Mouse (Mus musculus) brain, embryonic 14.5 days (tissue): Measurements from ENCODE around the gene Msl1.

Experiments
- CTCF ChIP-seq: fragments of 200-500 bp; IDR thresholded peaks from 2 replicates; pipeline ENCODE4 v1.5.1; 2012; ENCODE audit warnings: inconsistent platforms, mild to moderate bottlenecking, moderate library complexity, borderline replicate concordance; ENCODE audit not compliant: insufficient read depth, insufficient read length; ENCODE audit errors: extremely low read depth
- POLR2A ChIP-seq: fragments of 200-500 bp; IDR thresholded peaks from 2 replicates; pipeline ENCODE4 v1.6.1; 2012; ENCODE audit warnings: mild to moderate bottlenecking, inconsistent platforms, borderline replicate concordance; ENCODE audit not compliant: poor library complexity, insufficient read depth, insufficient read length, severe bottlenecking; ENCODE audit errors: extremely low read depth

GRCm38 (mm10) chr11:98791448-98791847 lies 3.9 kb upstream of the Msl1 start:
- TF ChIP-seq CTCF (no peak), POLR2A (no peak)
